Mouse (Mus musculus) midbrain, embryonic 13.5 days (tissue): ENCODE measurements around the gene Fstl3. TPM values are rescaled to one million over a fixed set of nuclear protein-coding genes. Genes with fewer than 3 reads are reported as not detected.

Experiments used
- ATAC-seq: fragments of 200-750 bp; cut with Nextera tagmentation; 2 replicates; pipeline ENCODE4 v1.8.0; 2017; ENCODE audit warnings: mild to moderate bottlenecking, moderate TSS enrichment, moderate library complexity
- H3K27ac ChIP-seq: fragments of 300-500 bp; sonication (generic); 2 replicates; pipeline ENCODE4 v1.5.1; 2015; ENCODE audit warnings: inconsistent platforms, mild to moderate bottlenecking, moderate library complexity
- H3K27me3 ChIP-seq: fragments of 300-500 bp; sonication (generic); 2 replicates; pipeline ENCODE4 v1.6.1; 2015; ENCODE audit warnings: mild to moderate bottlenecking, inconsistent platforms
- H3K36me3 ChIP-seq: fragments of 300-500 bp; sonication (generic); 2 replicates; pipeline ENCODE4 v1.6.1; 2015; ENCODE audit warnings: mild to moderate bottlenecking, inconsistent platforms
- H3K4me1 ChIP-seq: fragments of 300-500 bp; sonication (generic); replicated peaks from 2 replicates; pipeline ENCODE4 v1.6.1; 2015; ENCODE audit warnings: inconsistent platforms
- H3K4me2 ChIP-seq: fragments of 300-500 bp; sonication (generic); replicated peaks from 2 replicates; pipeline ENCODE4 v1.6.1; 2015; ENCODE audit warnings: moderate library complexity, mild to moderate bottlenecking, inconsistent platforms
- H3K4me3 ChIP-seq: fragments of 300-500 bp; sonication (generic); replicated peaks from 2 replicates; pipeline ENCODE4 v1.5.1; 2015; ENCODE audit warnings: mild to moderate bottlenecking, inconsistent platforms
- H3K9ac ChIP-seq: fragments of 300-500 bp; sonication (generic); replicated peaks from 2 replicates; pipeline ENCODE4 v1.6.1; 2015; ENCODE audit warnings: mild to moderate bottlenecking, inconsistent platforms
- H3K9me3 ChIP-seq: fragments of 300-500 bp; sonication (generic); 2 replicates; pipeline ENCODE4 v1.6.1; 2016; ENCODE audit warnings: mild to moderate bottlenecking, inconsistent platforms
- WGBS: fragments of 180-500 bp; shearing (Covaris S2); methylation state at CpG from one replicate; pipeline ENCODE4 v1.1.7; 2015; 5-methylcytosine and 5-hydroxymethylcytosine counted together
- polyA plus RNA-seq: library from polyadenylated mRNA; unstranded; fragments of >200 nt; fragmentation: Nextera tagmentation; extraction: Ambion mirVana; gene quantifications from 2 replicates; pipeline ENCODE4 v1.2.1, GENCODE M21; 2015

Fstl3 gene
- polyA plus RNA-seq, 1 experiment from 2014 or later: 1.1 TPM

DNA sequence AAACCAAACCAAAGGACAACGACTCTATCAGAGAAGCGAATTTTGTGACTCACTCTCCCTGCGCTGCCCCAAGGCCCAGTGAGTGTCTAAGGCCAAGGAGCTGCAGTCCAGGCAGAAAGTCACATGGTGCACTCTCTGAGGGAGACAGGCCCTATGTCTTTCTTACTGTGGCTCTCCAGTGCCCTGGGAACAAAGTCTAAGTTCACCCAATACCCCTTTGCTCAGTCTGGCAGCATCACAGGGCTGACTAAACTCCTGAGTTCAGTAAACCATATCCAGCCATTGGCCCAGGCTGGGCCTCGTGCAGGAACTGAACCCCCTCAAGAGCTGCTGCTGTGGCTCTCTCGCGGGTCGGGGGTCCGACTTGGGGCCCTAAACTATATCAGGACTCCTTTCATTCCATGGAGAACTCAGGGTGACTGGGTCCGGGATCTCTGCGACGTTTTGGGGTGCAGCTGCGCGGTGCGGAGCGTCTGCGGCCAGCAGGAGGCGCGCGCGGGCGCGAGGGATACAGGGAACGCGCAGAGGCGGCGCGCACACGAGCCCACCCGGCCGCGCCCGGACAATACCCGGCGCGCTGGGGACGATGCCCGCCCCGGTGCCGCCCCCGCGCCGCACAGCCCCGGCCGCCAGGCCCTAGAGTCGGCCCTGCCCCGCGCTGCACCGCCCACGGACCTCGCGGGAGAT is 16.1 kb downstream of the Fstl3 start, which contains the start of gene Palm:
Palm (plus strand) TSS at position 522 of the 687 bp plus-strand sequence.
- peak within 1 kb of the TSS; percentile 99 for H3K9ac ChIP-seq
- no peaks in the 10 kb centered on the region for H3K36me3 ChIP-seq
- peak within 1 kb of the TSS; percentile 96 for H3K4me3 ChIP-seq
- peak within 1 kb of the TSS; percentile 95 for H3K27ac ChIP-seq
- no peaks in the 10 kb centered on the region for H3K9me3 ChIP-seq
- peaks cover 37% of the 10 kb centered on the region for H3K4me1 ChIP-seq
- peak within 1 kb of the TSS; percentile 93 for H3K4me2 ChIP-seq
- ATAC-seq: peak; percentile 78
- WGBS: 5% methylated on average over 51 of the region's 51 CpGs
- H3K27me3 ChIP-seq: no peaks in the 10 kb centered on the region

DNA sequence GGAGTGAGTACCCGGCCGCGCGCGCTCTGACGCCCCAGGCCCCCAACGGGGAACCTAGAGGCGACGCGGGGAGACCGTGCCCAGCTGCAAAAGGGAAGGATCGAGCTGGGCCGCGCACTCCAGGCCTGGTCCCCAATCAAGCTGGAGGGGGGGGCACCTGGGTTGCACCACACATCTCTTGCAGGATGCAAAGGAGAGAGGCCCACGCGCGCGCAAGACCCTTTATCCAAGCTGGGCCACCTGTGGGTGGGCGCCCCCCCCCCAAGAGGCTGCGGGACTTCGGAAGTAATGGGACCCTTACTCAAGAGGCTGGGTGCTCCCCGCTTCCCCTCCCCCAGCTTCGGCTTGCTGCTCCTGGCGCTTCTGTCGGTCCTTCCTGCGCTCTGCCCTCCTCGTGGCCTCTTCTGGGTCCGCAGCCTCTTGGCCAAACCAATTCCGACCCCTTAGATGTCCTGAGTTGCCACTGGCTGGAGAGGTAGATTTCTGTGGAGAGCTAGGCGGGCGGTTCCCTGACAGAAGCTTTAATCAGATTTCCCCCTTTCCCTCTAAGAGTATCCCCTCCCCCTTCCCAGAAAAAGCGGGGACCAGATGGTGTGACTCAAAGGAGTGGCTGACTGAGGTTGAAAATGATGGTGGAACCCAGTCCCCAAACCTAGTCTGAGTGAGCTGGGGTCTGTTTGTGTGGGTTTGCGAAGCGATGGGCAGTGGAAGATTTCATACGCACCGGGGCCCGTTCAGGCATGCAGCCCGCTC is 16.8 kb downstream of the Fstl3 start:
- WGBS: 1% methylated on average over 35 of the region's 38 CpGs
- Histone ChIP-seq H3K27me3 (no peaks in the 10 kb centered on the region), H3K4me3 (peak overlapping the region; percentile 96), H3K9me3 (no peaks in the 10 kb centered on the region), H3K36me3 (no peaks in the 10 kb centered on the region), H3K27ac (peak overlapping the region; percentile 95), H3K4me2 (peak overlapping the region; percentile 93), H3K9ac (peak overlapping the region; percentile 99), H3K4me1 (peaks cover 43% of the 10 kb centered on the region)
- ATAC-seq: peak; percentile 38

DNA sequence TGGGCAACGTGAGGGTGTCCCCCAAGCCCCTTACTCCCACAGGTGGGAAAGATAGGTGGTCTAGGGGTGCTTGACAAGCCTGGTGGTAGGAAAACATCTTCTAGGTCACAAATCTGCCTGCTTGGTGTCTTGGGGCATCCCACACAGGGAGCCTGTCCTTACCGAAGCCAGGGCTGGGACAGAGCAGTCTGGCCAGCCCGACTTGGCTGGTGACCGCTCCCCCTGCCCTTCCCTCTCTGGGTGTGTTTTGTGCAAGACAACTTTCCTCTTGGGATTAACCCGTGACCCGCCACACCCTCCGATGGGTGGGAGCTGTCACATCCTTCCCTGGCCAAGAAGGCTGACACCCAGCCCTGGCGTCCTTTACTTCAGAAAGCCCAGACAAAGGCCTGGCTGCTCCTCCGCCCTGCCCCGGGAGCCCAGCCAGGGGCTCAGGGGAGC is 17.4 kb downstream of the Fstl3 start:
- WGBS: under 1% methylated on average over 10 of the region's 10 CpGs
- peak overlapping the region; percentile 99 for H3K9ac ChIP-seq
- H3K36me3 ChIP-seq: no peaks in the 10 kb centered on the region
- peak overlapping the region; percentile 96 for H3K4me3 ChIP-seq
- H3K4me2 ChIP-seq: peak overlapping the region; percentile 93
- H3K27ac ChIP-seq: peak overlapping the region; percentile 95
- peaks cover 48% of the 10 kb centered on the region for H3K4me1 ChIP-seq
- H3K9me3 ChIP-seq: no peaks in the 10 kb centered on the region
- H3K27me3 ChIP-seq: no peaks in the 10 kb centered on the region
- peak; percentile 31 for ATAC-seq

GRCm38 (mm10) chr10:79795905-79796304 is 18.8 kb downstream of the Fstl3 start:
- H3K9ac ChIP-seq: no peak overlapping the region
- no peaks in the 10 kb centered on the region for H3K27me3 ChIP-seq
- H3K9me3 ChIP-seq: no peaks in the 10 kb centered on the region
- H3K36me3 ChIP-seq: no peaks in the 10 kb centered on the region; the same call in 1 of the 2 replicates
- no peak for ATAC-seq
- 0 out of 2 replicates have a peak overlapping the region, but pooled peaks have one; percentile 93 for H3K4me2 ChIP-seq
- 97% methylated on average over 3 of the region's 3 CpGs for WGBS
- H3K27ac ChIP-seq: no peak overlapping the region
- peaks cover 56% of the 10 kb centered on the region for H3K4me1 ChIP-seq
- H3K4me3 ChIP-seq: 0 out of 2 replicates have a peak overlapping the region, but pooled peaks have one; percentile 8

DNA sequence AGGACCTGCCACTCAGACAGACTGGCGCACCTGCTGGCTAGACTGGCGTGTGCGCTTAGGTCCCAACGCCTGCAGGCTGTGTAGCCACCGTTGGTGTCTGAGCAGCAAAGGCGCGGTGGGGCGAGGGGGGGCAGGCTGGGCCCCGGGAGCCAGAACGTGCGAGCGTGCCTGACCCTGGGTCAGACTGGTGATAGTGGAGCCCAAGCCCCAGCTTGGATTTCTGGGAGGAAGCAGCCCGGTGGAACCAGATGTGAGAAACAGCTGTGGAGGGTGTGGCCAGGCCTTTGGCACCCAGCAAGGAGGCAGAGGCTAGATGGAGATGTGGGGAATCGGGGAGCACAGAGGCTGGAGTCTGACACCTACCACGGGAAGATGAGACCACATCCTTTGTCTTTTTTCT is 20.3 kb downstream of the Fstl3 start:
- no peaks in the 10 kb centered on the region for H3K27me3 ChIP-seq
- peak overlapping the region; percentile 20 for H3K4me3 ChIP-seq
- 53% methylated on average over 15 of the region's 15 CpGs for WGBS
- peak overlapping the region; percentile 43 for H3K4me2 ChIP-seq
- H3K36me3 ChIP-seq: no peaks in the 10 kb centered on the region; the same call in 1 of the 2 replicates
- peak overlapping the region; percentile 53 for H3K27ac ChIP-seq
- ATAC-seq: no peak
- peaks cover 69% of the 10 kb centered on the region for H3K4me1 ChIP-seq
- peak overlapping the region; percentile 53 for H3K9ac ChIP-seq
- H3K9me3 ChIP-seq: no peaks in the 10 kb centered on the region

DNA sequence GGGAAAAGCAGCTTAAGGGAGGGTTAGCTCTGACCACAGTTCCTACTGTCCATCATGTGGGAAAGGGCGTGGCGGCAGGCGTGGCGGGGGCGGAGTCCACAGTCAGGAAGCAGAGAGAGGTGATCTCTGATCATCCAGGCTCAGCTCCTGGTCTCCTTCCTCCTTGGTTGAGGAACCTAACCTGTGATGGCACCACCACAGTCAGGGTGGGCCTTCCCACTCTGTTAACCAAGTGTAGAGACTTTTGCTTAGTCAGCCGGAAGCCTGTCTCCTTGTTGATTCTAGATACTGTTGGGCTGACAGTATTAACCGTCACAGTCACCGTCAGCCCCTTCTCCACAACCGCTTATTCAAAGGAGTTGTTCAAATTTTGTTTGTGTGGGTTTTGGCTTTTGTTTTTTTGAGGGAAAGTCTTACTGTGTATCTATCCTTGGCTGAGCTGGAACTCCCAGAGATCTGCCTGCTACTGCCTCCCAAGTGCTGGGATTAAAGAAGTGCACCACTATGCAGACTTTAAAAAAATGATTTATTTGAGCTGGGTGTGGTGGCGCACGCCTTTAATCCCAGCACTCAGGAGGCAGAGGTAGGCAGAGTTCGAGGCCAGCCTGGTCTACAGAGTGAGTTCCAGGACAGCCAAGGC is 21.3 kb downstream of the Fstl3 start:
- H3K4me3 ChIP-seq: no peak overlapping the region
- H3K9me3 ChIP-seq: no peaks in the 10 kb centered on the region
- 96% methylated on average over 12 of the region's 12 CpGs for WGBS
- no peaks in the 10 kb centered on the region; the same call in 1 of the 2 replicates for H3K36me3 ChIP-seq
- H3K9ac ChIP-seq: no peak overlapping the region
- H3K27ac ChIP-seq: no peak overlapping the region
- H3K4me1 ChIP-seq: peaks cover 74% of the 10 kb centered on the region
- H3K4me2 ChIP-seq: 0 out of 2 replicates have a peak overlapping the region, but pooled peaks have one; percentile 43
- H3K27me3 ChIP-seq: no peaks in the 10 kb centered on the region
- no peak for ATAC-seq

GRCm38 (mm10) chr10:79800508-79800907 is 23.4 kb downstream of the Fstl3 start:
- Histone ChIP-seq H3K9me3 (no peaks in the 10 kb centered on the region), H3K27me3 (no peaks in the 10 kb centered on the region), H3K4me3 (no peak overlapping the region), H3K27ac (peak overlapping the region; percentile 45), H3K36me3 (no peaks in the 10 kb centered on the region; the same call in 1 of the 2 replicates), H3K4me1 (peaks cover 82% of the 10 kb centered on the region), H3K4me2 (no peak overlapping the region), H3K9ac (peak overlapping the region; percentile 12; the same call in 1 of the 2 replicates)
- ATAC-seq: no peak
- WGBS: 86% methylated on average over 11 of the region's 11 CpGs

- WGBS: 19% methylated on average over 3 of the region's 3 CpGs
- H3K4me2 ChIP-seq: peak overlapping the region; percentile 63
- H3K27me3 ChIP-seq: no peaks in the 10 kb centered on the region
- ATAC-seq: no peak
- H3K36me3 ChIP-seq: no peaks in the 10 kb centered on the region; the same call in 1 of the 2 replicates
- H3K4me3 ChIP-seq: no peak overlapping the region
- peak overlapping the region; percentile 61; the same call in 1 of the 2 replicates for H3K9ac ChIP-seq
- H3K9me3 ChIP-seq: no peaks in the 10 kb centered on the region
- peak overlapping the region; percentile 98 for H3K27ac ChIP-seq
- peaks cover 91% of the 10 kb centered on the region for H3K4me1 ChIP-seq
These were observed 24.8 kb downstream of the Fstl3 start for GRCm38 (mm10) chr10:79801837-79802236.

DNA sequence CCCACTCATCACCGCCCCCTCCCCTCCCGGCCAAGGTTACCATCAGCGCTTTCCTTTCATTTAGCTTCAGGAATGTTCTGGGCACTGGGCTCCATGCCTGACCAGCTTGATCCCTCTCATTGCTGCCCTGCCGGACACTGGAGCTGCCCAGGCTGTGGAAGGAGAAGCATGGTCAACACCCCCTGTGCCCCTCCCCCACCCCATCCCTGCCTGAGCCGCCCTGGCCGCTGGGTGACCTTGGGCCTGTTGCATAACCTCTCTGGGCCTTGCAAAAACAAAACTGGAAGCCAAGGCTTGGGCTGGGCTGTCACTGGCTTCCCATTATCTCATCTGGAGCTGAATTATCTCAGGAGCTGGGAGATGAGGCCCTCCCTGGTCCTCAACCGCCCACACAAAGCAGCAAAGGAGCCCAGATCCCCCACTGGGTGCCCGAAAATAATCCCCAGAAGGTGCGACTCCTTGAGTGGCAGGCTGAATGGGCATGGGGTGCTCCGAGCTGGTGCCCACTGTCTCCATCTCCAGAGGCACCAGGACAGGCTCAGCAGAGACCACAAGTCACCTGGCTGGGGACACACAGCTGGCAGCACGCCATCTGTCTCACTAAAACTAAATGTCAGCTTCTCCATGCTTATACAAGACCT is 25.4 kb downstream of the Fstl3 start:
- Histone ChIP-seq H3K9ac (peak overlapping the region; percentile 61), H3K9me3 (no peaks in the 10 kb centered on the region), H3K4me2 (peak overlapping the region; percentile 63), H3K36me3 (peaks cover 5% of the 10 kb centered on the region), H3K4me1 (peaks cover 91% of the 10 kb centered on the region), H3K27me3 (no peaks in the 10 kb centered on the region), H3K4me3 (no peak overlapping the region), H3K27ac (peak overlapping the region; percentile 98)
- 29% methylated on average over 11 of the region's 11 CpGs for WGBS
- no peak; the same call in 1 of the 2 replicates for ATAC-seq

- peak; percentile 95 for ATAC-seq
- WGBS: 2% methylated on average over 29 of the region's 29 CpGs
- Histone ChIP-seq H3K27ac (peak overlapping the region; percentile 98), H3K4me2 (peak overlapping the region; percentile 63), H3K27me3 (no peaks in the 10 kb centered on the region), H3K4me3 (peak overlapping the region; percentile 31), H3K9me3 (no peaks in the 10 kb centered on the region), H3K36me3 (peaks cover 18% of the 10 kb centered on the region), H3K4me1 (peaks cover 85% of the 10 kb centered on the region), H3K9ac (peak overlapping the region; percentile 64)
These were observed 26.7 kb downstream of the Fstl3 start for GRCm38 (mm10) chr10:79803716-79804323.

- H3K9ac ChIP-seq: no peak overlapping the region
- H3K27ac ChIP-seq: 0 out of 2 replicates have a peak overlapping the region, but pooled peaks have one; percentile 15
These were observed 28.6 kb downstream of the Fstl3 start for GRCm38 (mm10) chr10:79805636-79806035.

More at GRCm38 (mm10) chr10:79805636-79806035, 28.6 kb downstream of the Fstl3 start:
- Histone ChIP-seq H3K4me3 (no peak overlapping the region), H3K36me3 (peaks cover 33% of the 10 kb centered on the region), H3K27me3 (no peaks in the 10 kb centered on the region), H3K9me3 (no peaks in the 10 kb centered on the region), H3K4me1 (peaks cover 73% of the 10 kb centered on the region), H3K4me2 (no peak overlapping the region)
- ATAC-seq: no peak
- WGBS: 82% methylated on average over 11 of the region's 11 CpGs
